Mouse (Mus musculus): ENCODE results near the gene Gm3055. TPM values are rescaled to one million over a fixed set of nuclear protein-coding genes. Genes with fewer than 3 reads are reported as not detected.
"Not testable (repeated sequence)": the region's sequence is repeated elsewhere in the genome, so short reads cannot be mapped to it uniquely, and the experiment has no call there.

Gm3055 gene
- 16.3 and 16.6 TPM in 2 replicates for polyA plus RNA-seq (2015; fragmentation: Nextera tagmentation; extraction: Ambion mirVana)

DNA sequence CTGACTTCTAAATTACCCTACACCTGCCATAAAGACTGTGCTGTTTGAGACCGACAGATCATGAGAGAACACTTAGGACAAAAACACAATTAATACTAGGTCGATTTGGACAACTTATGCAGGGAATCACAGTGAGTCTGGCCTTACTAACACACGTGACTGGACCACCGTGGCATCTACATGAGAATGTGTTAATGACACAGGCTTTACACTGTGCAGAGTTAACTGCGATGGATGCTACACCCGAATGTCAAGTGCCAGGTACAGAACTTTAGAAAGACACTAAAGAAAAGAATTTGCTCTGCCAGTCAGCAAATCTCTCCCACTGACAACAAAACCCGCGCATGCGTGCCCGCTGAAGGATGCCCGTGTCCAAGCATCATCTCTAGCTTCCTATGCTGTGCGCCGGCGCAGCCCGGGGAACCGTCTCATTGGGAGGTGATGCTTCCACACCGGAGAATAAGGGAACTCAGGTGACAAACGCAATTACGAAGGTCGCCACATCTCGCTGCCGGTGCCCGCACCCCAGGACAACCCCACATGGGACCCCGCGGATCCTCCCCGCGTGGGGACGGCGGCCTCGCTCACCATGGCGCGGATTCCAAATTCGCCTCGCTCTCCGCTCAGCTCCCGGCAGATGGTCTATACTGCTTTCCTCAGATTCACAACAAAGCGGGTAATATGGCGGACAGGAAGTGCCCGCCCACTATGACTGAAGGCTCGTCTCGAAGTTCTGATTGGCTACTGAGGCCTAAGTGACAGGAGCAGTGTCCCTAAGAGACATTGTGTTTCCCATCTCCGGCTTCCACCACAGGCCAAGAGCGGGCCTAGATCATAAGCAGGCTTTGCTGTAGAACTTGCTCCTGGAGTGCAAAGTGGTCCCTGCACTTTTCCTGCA, at the start of gene Gm3055:
Gm3055 (minus strand) TSS at position 656 of the 898 bp plus-strand sequence.
- not testable (repeated sequence) for H3K4me3 ChIP-seq; H3K27ac ChIP-seq (replicated peaks); H3K4me1 ChIP-seq (replicated peaks); H3K36me3 ChIP-seq; H3K27me3 ChIP-seq; H3K4me2 ChIP-seq; H3K9me3 ChIP-seq; H3K9ac ChIP-seq
- peak; percentile 98 for ATAC-seq (ENCODE audit: low read depth)
- no CpG with 5 or more reads among the region's 43 CpGs for WGBS

DNA sequence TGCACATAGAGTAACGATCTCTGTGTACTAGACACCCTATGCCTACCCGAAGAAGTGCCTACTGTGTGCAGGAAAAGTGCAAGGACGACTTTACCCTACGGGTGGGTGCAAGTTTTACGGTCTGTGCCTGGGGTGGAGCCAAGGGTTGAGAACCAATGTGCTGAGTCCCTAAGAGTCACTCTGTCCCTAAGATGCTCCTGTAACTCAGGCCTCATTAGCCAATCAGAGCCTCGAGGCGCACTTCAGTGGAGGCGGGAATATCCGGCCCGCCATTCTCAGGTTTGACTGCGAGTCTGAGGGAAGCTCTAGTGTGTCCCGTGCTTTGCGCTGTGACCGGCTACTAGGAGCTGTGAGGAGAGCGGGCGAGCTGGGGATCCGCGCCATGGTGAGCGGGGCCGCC, 40.9 kb upstream of the Gm3055 start, which contains the start of gene Gm4767:
Gm4767 (plus strand) TSS at position 288 of the 400 bp plus-strand sequence.
- H3K9ac ChIP-seq; H3K27ac ChIP-seq (replicated peaks); H3K36me3 ChIP-seq; H3K9me3 ChIP-seq; ATAC-seq (ENCODE audit: low read depth); H3K27me3 ChIP-seq; H3K4me1 ChIP-seq (replicated peaks): not testable (repeated sequence)
- 0 out of 2 replicates have a peak within 1 kb of the TSS, but pooled peaks have one; percentile 24 for H3K4me2 ChIP-seq
- H3K4me3 ChIP-seq, result 0 out of 2 replicates have a peak within 1 kb of the TSS, but pooled peaks have one; percentile 10
- WGBS, result 42% methylated on average over 12 of the region's 20 CpGs

DNA sequence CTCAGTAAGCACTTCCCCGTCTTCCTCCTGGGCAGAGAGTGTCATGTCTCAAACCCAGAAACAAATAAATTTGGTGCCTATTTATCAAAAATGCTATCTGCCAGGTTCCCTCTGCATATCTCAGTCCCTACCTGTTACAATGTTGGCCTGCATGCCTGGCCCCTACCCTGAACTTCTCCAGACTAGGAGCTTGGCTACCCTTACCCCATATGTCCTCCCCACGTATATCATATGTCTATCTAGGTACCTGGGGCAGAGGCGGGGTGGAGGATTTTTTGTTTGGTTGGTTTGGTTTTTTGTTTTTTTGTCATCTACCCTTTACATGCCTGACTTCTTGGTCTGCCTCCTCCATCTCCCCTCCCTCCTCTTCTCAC, 430 bp upstream of the Gm3055 start:
- WGBS, result no CpG with 5 or more reads among the region's 3 CpGs
- H3K4me1 ChIP-seq (replicated peaks); H3K4me2 ChIP-seq; H3K27me3 ChIP-seq; H3K36me3 ChIP-seq; H3K9ac ChIP-seq; H3K9me3 ChIP-seq; H3K4me3 ChIP-seq; H3K27ac ChIP-seq (replicated peaks): not testable (repeated sequence)
- ATAC-seq (ENCODE audit: low read depth), result peak; percentile 55; the same call in 1 of the 2 replicates

DNA sequence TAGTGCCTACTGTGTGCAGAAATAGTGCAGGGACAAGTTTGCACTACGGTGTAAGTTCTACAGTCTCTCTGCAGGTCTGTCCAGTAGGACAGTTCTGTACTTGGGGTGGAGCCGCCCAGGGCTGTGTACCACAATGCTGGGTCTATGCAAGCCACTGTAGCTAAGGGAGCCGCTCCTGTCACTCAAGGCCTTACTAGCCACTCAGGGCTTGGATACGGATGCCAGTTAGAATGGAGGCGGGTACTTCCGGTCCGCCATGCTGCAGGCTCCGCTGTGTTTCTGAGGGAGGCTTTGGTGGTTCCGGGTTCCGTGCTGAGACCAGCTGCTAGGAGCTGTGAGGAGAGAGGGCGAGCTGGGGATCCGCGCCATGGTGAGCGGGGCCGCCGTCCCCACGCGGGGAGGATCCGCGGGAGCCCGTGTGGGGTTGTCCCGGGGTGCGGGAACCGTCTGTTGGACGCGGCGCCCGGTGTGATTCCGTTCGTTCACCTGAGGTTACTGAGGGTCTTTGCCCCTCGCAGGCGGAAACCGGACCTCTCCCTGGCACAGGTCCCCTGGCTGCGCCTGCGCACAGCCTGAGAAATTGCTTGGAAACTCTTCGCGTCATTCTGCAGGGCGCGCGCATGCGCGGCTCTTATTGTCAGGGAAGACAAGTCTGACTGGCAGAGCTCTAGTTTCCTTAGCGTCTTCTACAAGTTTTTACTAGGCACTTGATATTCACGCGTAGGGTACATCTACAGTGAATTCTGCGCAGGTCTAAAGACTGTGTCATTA, 66.2 kb downstream of the Gm3055 start, which contains the start of gene Zfp433:
Zfp433 (plus strand) TSS at position 295 of the 771 bp plus-strand sequence.
- H3K9me3 ChIP-seq; H3K36me3 ChIP-seq; H3K4me1 ChIP-seq (replicated peaks); H3K9ac ChIP-seq; H3K27me3 ChIP-seq; H3K4me3 ChIP-seq; H3K27ac ChIP-seq (replicated peaks); H3K4me2 ChIP-seq: not testable (repeated sequence)
- ATAC-seq (ENCODE audit: low read depth), result peak; percentile 100
- no CpG with 5 or more reads among the region's 46 CpGs for WGBS

Other genes with a start within 250 kb of the Gm3055 start
- gene Gna15, start 246.9 kb downstream of the Gm3055 start, polyA plus RNA-seq (2015; fragmentation: Nextera tagmentation; extraction: Ambion mirVana), result 1.3 and 1.9 TPM in 2 replicates
- 78.8 and 81.6 TPM in 2 replicates for gene Gna11, start 226.0 kb downstream of the Gm3055 start, polyA plus RNA-seq (2015; fragmentation: Nextera tagmentation; extraction: Ambion mirVana)
- 572 and 635 TPM in 2 replicates for gene Aes, start 211.7 kb downstream of the Gm3055 start, polyA plus RNA-seq (2015; fragmentation: Nextera tagmentation; extraction: Ambion mirVana)
- gene Tle2, start 196.6 kb downstream of the Gm3055 start, polyA plus RNA-seq (2015; fragmentation: Nextera tagmentation; extraction: Ambion mirVana), result 31.1 and 32.9 TPM in 2 replicates
- 4.9 and 6.2 TPM in 2 replicates for gene Tle6, start 170.1 kb downstream of the Gm3055 start, polyA plus RNA-seq (2015; fragmentation: Nextera tagmentation; extraction: Ambion mirVana)
- gene BC025920, start 164.9 kb downstream of the Gm3055 start, polyA plus RNA-seq (2015; fragmentation: Nextera tagmentation; extraction: Ambion mirVana), result 2.5 and 3.3 TPM in 2 replicates
- 56.2 and 57.6 TPM in 2 replicates for gene Sirt6, start 143.4 kb downstream of the Gm3055 start, polyA plus RNA-seq (2015; fragmentation: Nextera tagmentation; extraction: Ambion mirVana)
- 10.6 and 11.8 TPM in 2 replicates for gene Ankrd24, start 142.6 kb downstream of the Gm3055 start, polyA plus RNA-seq (2015; fragmentation: Nextera tagmentation; extraction: Ambion mirVana)
- gene Gm10778, start 122.1 kb downstream of the Gm3055 start, polyA plus RNA-seq (2015; fragmentation: Nextera tagmentation; extraction: Ambion mirVana), result 6.6 and 9.2 TPM in 2 replicates
- 19.7 and 25.6 TPM in 2 replicates for gene Zfp433, start 66.3 kb downstream of the Gm3055 start, polyA plus RNA-seq (2015; fragmentation: Nextera tagmentation; extraction: Ambion mirVana)
- 3.1 and 4.6 TPM in 2 replicates for gene Gm4767, start 41.0 kb upstream of the Gm3055 start, polyA plus RNA-seq (2015; fragmentation: Nextera tagmentation; extraction: Ambion mirVana)
- 14.2 and 16.0 TPM in 2 replicates for gene Gm32687, start 92.8 kb upstream of the Gm3055 start, polyA plus RNA-seq (2015; fragmentation: Nextera tagmentation; extraction: Ambion mirVana)
- 7.0 and 7.5 TPM in 2 replicates for gene Zfp781, start 159.3 kb upstream of the Gm3055 start, polyA plus RNA-seq (2015; fragmentation: Nextera tagmentation; extraction: Ambion mirVana)